Mouse (Mus musculus): ENCODE measurements around the gene F3.
A peak's percentile ranks its signal among the peaks of the same experiment; 100 is the strongest.
"Not testable (repeated sequence)": the region's sequence is repeated elsewhere in the genome, so short reads cannot be mapped to it uniquely, and the experiment has no call there.

F3 gene

DNA sequence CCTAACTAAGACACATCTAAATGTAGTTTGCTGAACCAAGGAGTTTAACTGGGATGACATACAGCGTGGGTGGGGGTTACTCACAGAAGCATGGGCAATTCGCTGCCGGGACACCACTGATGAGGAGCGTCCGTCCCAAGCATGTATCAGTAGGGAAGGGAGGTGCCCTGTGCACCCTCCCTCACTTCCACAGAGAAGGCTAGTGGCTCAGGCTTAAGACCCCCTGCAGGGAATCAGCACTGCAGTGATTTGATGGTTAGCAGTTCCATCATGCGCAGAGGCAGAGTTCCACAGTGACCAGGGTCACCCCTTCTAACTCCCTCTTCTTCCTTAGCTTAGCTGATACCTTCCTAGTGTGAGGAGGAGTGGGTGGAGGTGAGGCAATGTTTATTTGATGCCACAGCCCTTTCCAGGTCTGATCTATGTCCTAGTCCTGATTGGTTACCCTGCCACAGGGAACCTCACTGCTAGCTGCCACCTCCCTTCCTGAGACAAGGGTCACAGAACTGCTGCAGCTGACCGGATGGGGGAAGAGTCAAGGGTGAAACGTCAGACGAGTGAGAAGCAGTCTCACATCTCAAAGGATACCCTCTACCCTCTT is 15.5 kb downstream of the F3 start:
- no peak for DNase-seq (ENCODE audit: low spot score)

GRCm38 (mm10) chr3:121739489-121740213 is 16.3 kb downstream of the F3 start:
- DNase-seq (ENCODE audit: low spot score) = no peak

- not testable (repeated sequence) for DNase-seq (ENCODE audit: low spot score)
These were observed 18.0 kb downstream of the F3 start for GRCm38 (mm10) chr3:121741186-121741848.

DNA sequence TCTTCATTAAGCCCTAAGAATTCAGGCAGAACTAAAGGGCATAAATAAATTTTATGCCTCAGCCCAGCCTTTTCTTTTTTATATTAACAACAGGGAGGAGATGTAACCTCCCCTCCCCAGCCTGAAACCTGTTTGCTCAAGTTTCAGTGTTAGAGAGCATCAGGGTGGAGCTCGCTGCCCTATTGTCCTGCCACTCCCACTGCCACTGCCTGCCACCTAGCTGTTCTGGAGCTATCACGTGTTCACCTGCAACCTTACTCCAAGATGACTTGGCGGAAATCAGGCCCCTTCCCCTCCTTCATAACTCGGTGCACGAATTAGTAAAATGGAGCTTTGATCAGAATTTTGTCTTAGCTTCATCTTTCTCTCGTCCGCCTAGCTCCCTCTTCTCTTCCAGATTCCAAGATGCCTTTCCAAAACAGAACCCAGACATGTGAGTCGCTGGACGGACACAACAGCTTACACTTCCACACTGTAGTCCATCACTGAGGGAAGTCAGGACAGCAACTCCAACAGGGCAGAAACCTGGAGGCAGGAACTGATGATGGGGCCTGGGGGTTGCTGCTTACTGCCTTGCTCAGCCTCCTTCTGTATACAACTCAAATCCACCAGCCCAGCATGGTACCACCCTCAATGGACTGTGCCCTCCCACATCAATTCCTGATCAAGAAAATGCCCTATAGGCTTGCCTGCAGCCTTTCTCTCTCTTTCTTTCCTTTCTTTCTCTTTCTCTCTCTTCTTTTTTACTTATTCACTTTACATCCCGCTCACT is 31.2 kb downstream of the F3 start:
- not testable (repeated sequence) for DNase-seq (ENCODE audit: low spot score)

GRCm38 (mm10) chr3:121755152-121755551 is 31.8 kb downstream of the F3 start:
- DNase-seq (ENCODE audit: low spot score) = no peak

- DNase-seq (ENCODE audit: low spot score) = no peak
These were observed 35.0 kb downstream of the F3 start for GRCm38 (mm10) chr3:121758373-121758772.

GRCm38 (mm10) chr3:121762056-121762852 is 38.9 kb downstream of the F3 start:
- no peak for DNase-seq (ENCODE audit: low spot score)

GRCm38 (mm10) chr3:121766048-121766447 is 42.7 kb downstream of the F3 start:
- DNase-seq (ENCODE audit: low spot score) = no peak

DNA sequence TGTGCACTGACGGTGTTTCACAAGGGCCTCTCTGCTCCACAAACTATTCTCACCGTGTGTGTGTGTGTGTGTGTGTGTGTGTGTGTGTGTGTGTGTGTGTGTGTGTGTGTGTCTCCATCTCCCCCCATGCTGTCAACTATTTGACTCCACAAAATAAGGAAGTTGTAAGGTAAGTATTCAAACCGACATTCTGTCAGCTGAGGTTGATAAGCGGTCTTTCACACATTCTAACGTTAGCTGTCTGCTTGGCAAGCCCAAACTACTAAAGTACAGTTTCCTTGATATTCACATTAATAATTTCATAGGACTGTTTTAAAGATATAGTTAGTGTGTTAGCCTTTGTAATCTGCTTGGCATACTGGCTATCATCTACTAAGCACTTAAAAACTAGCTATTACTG is 43.5 kb downstream of the F3 start:
- DNase-seq (ENCODE audit: low spot score) = no peak

DNA sequence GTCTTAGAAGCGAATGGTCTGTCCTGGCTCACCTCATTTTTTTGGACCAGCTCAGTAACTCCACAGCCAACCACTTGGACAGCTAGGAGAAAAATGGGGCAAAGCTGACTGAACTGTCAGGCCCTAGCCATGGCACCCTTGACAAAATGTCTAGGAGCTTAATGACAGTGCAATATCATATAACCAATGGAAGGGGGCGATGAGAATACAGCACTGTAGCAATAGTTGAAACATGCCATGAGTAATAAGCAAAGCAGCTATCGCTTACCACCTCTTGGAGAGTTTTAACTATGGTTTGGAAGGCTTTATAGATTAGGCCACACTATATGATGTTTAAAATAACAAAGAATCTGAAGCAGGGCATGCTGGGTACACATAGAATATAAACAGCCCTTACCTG is 45.4 kb downstream of the F3 start:
- DNase-seq (ENCODE audit: low spot score) = no peak

- not testable (repeated sequence) for DNase-seq (ENCODE audit: low spot score)
These were observed 50.0 kb downstream of the F3 start for GRCm38 (mm10) chr3:121773336-121773735.

DNA sequence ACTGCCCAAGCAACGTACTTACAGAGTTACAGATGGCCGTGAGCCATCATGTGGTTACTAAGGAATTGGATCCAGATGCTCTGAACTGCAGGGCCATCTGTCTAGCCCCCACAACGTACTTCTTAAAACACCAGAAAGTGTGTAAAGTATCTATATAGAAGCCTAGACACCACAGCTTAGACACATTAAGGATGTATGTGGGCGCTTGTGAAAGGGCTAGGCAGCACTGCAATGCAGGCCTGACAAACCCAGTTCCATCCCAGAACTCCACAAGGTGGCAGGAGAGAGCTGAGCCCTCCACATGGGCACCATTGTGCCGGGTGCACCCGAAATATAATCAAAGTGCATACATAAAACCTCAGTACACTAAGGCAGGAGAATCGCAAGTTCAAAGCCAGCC is 54.6 kb downstream of the F3 start:
- DNase-seq (ENCODE audit: low spot score) = peak; percentile 47

DNA sequence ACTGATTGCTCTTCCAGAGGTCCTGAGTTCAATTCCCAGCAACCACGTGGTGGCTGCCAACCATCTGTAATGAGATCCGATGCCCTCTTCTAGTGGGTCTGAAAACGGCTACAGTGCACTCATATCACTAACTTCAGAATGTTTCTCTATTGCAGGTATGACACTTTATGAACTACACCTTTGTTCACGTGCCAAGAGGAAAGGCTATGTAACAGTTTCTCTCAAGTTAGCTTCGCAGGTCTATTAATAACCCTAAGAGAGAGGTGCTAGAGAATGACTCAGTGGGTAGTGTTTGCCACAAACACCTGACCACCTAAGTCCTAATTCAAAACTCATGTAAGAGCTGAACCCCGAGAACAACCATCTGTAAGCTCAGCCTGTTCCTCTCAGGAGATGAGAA is 59.7 kb downstream of the F3 start:
- DNase-seq (ENCODE audit: low spot score) = no peak
